Mouse (Mus musculus) adipocyte (in vitro differentiated cells): ENCODE data around the gene Kndc1.

Source experiments
- DNase-seq: peaks from one replicate; pipeline ENCODE4 v3.0.0-alpha.2; 2016; ENCODE audit warnings: low spot score

The Kndc1 gene

DNA sequence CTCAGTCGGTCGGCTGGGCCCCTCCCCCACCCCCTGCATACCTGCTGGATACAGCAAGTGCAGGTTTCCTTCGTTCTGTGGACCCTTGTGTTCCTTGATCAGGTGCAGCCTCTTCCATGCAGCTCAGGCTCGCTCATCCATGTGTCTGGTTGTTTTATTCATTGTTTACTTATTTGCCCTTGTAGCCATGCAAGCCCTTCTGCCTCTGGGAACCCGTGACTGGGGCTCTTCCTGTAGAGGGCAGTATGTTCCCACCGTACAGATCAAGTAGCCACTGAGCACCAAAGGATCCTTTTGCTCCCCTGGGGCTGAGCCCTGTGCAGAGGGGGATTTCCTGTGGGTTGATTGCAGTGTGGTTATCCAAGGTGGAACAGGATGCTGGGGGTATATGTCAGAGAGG lies 11.2 kb downstream of the Kndc1 start:
- peak; percentile 5 for DNase-seq

DNA sequence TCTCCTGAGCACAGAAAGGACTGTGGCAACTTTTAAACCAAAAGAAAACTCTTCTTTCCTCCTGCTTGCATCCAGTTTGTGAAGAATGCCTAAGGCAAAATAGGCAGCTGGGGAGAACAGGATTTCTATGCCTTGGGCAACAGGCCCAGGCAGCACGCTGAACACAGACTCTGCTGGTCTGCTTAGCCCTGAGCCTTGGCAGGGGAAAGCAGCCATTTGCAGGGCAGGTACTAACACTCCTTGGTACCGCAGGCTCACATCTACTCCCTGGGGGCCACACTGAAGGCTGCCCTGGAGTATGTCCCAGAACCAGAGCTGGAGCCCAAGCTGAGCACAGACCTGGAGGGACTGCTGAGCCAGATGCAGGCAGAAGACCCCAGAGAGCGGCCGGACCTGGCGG lies 13.7 kb downstream of the Kndc1 start:
- peak; percentile 5 for DNase-seq

DNA sequence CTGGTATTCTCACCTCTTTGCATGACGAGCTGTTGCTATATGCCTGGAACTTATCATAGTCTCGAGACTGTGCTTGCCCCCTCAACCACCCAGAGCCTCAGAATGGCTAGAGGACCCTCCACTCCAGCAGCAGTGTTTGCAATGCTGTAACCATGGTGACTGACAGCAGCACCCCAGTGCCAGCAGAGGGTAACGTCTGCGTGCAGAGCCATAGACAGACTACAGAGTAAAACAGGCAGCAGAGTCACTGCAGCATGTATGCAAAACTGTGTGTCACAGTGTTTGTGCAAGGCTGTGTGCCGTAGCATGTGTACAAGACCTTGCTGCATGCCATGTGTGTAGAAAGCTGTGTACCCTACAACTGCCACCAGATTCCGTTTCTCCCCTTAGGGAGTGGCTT lies 15.0 kb downstream of the Kndc1 start:
- DNase-seq: no peak

DNA sequence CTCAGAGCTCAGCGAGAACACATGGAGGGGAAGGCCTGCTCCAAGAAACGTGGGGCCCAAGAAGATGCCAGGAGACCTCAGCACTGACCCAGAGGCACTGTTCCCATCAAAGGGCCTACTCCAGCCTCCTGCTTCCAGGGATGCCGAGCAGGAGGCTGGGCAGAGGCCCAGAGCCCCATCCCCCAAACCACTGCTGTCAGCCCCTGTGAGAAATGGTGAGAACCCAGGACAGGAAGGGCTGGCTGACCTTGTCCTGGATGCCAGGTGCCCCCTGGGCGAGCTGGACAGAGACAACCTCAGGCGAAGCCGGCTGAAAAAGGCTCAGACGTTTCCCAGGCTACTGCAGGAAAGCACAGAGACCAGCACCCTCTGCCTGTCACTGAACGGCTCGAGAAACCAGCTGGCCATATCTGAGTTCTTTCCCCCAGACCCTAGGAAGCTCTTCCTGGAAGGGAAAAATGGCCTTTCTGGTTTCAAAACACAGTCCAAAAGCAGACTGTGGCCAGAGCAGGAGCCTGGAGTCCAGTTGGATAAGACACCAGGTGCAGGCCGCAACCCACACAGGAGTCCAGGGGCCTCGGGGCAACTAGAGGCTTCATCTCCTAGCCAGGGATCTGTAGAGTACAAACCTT lies 15.8 kb downstream of the Kndc1 start:
- no peak for DNase-seq

DNA sequence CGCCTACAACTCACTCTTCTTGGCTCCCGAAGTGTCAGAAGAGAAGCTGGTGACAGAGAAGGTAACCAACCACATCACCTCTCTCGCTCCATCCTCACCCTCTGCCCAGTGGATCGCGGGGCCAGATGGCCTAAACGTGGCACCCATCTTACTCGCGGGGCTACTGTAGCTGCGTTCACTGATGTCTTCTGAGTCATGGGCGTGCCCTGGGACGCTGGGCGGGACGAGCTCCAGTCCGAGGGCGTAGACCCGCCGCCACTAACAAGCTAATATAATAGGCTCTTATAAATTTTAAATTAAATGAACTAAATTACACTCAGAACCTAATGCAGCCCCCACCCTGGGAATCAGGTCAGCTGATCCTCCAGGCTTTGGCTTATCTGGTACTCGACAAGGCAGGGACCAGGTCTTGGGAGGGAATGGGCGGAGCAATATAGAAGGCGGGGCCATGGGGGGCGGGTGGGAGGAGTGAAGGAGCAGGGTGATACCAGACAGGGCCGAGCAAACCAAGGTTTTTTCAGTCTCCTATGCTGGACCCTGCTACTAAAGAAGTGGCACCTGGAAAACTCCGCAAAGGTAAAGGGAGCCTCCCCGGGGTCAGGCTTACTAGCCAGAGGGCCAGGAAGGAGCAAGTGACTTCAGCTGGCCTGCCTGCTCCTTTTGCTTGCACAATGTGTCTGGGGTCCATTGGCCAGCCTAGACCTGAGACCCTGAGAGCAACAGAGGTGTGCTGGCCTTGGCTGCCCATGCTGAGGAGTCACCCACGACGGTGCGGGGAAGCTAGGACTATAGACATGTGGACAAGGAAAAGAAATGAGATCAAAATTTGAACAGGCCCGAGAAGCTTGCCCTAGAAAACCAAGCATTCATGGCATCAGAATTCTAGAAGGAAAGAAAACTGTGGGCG lies 19.9 kb downstream of the Kndc1 start:
- no peak for DNase-seq

DNA sequence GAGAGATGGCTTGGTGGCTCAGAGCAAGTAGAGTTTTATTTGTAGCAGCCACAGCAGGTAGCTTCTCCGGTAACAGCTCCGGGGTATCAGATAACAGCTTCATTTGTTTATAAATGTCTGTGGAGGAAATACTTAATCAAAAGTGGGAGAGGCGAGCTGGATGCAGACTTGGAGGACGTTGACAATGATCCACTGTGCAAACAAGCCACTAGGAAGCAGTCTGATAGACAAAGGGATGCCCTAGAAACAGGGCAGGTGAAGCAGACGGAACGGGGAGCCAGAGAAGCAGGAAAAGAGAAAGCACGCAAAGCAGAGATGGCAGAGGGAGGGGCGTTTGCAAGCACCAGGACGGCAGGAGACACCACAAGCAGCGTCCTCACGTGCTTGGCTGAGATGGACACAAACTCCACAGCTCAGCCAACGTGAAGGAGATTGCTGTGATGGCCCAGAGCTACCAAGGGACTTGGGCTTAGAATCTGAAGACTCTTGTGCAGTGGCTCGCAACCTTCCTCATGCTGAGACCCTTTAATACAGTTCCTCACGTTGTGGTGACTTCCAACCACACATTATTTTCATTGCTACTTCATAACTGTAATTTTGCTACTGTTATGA lies 21.3 kb downstream of the Kndc1 start:
- DNase-seq: no peak

DNA sequence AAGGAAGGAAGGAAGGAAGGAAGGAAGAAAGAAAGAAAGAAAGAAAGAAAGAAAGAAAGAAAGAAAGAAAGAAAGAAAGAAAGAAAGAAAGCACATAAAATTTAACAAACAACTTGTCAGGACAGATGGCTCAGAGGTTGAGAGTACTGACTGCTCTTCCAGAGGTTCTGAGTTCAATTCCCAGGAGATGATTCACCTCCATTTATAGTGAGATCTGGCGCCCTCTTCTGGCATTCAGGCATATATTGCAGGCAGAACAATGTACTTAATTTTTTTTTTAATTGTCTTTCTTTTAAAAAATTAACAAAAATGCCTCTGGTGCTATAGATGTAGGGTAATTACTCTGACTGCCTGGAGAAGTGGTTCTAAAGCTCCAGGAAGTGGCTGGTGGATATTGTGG lies 21.8 kb downstream of the Kndc1 start:
- DNase-seq: no peak

DNA sequence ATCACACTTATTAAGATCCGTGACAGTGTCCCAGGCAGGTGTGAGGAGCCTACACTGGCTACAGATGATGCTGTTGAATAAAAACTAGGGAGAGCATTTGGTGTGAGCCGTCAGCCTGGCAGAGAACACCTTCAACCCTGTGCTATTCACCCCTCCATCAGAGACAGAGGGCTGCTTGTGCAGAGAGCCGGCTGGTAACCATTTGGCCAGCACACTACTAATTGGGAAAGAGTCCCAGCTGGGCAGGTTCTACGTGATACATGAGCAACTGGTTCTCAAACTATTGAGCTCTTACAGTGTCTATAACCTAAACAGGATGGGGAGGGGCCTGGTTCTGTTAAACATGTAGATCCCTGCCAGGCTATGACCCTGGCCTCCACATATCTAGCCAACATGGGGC lies 23.8 kb downstream of the Kndc1 start:
- DNase-seq: no peak

DNA sequence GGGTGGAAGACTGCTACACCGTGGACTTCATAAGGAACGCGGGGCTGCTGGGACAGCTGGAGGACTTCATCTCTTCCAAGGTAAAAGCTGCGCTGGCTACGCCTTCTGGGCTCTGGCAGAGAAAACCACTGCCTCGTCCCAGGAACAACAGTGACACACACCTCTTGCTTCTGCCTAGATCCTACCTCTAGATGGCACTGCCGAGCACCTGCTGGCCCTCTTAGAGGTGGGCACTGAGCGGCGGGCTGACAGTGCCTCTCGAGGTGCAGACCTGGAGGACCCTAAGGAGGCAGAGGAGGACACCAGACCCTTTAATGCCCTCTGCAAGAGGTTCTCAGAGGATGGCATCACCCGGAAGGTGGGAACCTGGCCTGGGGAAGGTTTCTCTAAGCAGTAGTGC lies 36.2 kb downstream of the Kndc1 start:
- DNase-seq: no peak

DNA sequence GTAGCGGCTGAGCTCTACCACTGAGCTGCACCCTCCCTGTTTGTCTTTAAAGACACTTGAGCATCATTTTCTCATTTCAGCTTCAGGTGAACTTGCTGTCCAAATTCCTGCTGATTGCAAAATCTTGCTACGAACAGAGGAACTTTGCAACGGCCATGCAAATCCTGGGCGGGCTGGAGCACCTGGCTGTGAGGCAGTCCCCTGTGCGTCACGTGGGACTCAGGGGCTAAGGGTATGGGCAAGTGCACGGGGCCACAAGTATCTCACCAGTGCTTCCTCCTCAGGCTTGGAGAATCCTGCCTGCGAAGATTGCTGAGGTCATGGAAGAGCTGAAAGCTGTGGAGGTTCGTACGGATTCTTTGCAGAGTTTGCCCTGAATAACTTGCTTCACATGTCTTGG lies 42.2 kb downstream of the Kndc1 start:
- no peak for DNase-seq

DNA sequence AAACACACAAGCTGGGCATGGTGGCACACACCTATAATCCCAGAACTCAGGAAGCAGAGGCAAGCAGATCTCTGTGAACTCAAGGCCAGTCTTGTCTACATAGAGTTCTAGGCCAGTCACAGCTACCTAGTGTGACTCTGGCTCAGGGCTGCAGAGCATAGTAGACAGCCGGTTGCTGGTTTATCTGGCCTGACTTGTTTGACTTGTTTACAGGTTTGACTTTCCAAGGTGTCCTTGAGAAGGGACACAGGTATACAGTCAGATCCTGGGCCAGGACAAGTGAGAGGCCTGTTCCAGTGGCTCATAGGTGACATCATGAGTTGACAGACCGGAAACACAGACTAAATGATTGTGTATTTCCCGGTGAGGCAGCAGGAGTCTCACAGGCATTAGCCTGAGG lies 42.6 kb downstream of the Kndc1 start:
- DNase-seq: no peak

DNA sequence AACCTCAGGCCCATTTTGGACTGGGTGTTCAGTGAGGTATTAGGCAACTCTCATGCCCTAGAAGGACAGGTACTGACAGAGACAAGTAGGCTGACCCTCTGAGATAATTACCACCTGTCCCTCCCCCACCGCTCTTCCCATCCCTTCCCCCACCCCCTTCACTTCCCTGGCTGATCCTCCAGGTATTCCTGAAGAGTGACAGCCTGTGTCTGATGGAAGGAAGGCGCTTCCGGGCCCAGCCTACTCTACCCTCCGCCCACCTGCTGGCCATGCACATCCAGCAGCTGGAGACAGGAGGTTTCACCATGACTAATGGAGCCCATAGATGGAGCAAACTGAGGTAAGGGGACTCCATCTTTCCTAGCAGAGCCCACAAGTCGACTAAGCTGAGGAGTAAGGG lies 43.3 kb downstream of the Kndc1 start:
- no peak for DNase-seq

DNA sequence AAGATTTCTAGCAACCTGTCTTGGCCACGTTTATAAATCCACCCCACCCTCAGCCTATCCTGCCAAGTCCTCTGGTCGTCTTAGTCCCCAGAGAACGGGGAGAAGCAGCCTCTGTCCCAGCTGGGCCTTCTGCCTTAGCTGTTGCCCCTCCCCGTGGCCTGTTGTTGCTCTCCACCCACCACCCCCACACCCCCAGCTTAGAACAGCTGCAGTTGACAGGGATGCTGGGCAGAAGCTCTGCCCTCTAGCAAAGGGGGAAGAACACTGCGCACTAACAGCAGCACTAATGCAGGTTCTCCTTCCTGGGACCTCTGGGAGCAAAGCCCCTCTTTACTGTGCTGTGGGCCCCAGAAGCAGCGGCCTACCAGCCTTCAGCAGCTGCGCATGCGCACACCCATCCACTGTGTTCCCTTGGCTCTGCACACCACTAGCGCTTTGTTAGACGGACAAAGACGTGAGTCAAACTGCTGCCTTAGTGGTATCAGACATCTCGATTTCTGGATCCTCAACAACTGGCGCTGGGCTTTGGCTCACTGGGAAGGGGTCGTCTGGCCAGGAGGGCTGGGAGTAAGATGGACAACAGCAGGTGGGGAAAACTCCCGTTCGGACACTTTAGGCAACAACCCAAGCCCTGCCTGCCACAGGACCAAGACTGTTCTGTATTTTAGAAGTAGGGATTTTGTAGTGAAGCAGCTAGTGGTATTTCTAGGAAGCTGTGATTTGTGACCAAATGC lies 46.1 kb downstream of the Kndc1 start:
- no peak for DNase-seq

DNA sequence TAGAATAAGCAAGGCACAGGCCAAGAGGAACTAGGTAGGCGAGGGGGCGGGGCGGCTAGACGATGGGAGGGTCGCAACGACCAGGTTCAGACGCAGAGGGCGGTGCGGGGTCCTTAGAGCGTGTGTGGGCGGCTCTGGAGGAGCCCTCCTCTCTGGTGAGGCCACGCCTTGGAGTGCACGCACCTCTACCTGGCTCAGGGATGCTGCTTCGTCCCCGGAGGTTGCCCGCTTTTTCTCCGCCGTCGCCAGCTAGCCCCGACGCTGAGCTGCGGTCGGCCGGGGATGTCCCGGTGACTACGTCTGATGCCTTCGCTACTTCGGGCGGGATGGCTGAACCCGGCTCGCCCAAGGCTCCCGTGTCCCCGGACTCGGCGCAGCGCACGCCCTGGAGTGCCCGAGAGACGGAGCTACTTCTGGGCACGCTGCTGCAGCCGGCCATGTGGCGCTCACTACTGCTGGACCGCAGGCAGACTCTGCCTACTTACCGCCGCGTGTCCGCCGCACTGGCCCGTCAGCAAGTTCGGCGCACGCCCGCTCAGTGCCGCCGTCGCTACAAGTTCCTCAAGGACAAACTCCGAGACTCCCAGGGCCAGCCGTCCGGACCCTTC lies 49.3 kb downstream of the Kndc1 start, which contains the start of gene Utf1:
Utf1 (plus strand) TSS at position 116 of the 608 bp plus-strand sequence.
- no peak for DNase-seq

DNA sequence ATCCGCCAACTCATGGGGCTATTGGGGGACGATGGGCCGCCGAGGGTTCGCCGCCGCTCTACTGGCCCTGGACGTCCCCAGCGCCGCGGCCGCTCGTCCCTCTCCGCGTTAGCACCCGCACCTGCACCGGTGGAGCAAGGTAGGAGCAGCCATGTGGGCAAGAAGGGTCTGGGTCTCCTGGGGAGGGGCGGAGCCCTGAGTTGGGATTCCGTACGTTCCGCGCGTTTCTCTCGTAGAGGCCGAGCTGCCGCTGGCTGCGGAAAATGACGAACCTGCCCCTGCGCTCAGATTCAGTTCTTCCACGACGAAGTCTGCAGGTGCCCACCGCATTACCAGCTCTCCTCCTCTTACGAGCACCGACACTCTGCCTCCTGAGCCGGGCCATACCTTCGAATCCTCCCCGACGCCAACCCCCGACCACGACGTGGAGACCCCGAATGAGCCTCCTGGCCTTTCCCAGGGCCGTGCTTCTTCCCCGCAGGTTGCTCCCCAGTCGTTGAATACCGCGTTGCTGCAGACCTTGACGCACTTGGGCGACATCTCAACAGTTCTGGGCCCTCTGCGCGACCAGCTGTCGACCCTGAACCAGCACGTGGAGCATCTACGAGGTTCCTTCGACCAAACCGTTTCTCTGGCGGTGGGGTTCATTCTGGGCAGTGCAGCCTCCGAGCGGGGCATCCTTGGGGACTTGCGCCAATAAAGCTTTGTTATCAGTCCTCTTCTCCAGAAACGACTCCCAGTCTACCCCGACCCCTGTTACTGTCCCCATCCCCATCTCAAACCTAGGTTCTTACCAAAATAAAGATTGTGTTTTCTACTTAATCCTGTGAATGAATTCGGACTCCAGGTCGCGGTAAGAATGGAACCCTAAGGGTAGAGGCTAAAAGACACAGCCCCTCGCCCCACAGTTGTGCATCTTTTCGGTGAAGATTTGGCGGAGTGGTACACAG lies 50.1 kb downstream of the Kndc1 start:
- DNase-seq: no peak

DNA sequence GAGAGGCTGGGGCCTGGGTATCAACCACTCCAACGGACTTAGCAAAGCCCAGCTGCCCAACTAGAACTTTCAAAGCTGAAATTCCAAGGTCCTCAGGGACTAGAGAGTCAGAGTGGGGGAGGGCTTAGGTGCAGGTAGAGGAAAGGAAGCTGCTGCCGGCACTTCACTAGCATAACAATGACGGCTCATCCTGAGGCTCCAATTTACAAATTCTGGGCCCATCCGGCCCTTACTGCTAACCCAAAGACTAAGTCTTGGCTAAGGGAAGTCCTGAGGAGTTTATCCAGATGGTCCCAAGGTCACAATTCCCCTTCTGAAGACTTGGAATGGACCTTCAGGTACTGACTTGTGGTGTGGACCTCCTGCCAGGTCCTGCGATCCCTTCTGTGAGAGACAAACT lies 51.0 kb downstream of the Kndc1 start:
- DNase-seq: no peak

DNA sequence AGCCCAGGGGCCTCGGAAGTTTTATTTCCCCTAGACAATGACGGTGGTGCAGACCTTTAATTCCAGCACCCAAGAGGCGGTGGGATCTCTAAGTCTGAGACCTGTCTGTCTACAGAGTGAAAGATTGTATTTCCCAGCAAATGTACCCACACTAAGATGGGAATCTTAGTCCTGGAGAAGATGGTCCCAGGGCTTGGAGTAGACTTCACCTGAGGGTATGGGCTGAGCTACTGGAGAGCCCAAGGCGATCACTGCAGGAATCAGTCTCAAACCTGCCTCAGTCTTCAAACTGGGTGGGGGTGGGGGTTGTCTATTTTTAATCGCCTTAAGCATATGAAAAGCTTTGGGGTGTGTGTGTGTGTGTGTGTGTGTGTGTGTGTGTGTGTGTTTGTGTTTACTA lies 51.5 kb downstream of the Kndc1 start:
- no peak for DNase-seq

DNA sequence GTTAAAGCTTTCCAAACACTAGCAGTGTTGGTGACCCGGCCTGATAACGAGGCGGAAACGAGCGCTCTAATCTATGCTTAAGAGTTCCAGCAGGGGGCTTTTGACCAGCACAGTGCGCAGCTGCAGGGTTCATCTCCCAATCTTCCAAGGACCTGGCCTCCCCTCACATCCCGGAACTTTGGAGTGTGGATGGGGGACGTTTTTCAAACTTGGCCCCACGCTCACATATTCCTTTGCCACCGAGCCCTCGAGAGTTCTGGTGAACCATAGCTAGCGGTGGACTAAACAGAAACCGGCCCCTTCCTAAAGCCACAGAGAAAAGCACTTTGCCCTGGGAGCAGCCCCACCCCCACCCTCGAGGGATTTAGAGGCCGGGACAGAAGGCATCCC lies 55.4 kb downstream of the Kndc1 start:
- DNase-seq: no peak

DNA sequence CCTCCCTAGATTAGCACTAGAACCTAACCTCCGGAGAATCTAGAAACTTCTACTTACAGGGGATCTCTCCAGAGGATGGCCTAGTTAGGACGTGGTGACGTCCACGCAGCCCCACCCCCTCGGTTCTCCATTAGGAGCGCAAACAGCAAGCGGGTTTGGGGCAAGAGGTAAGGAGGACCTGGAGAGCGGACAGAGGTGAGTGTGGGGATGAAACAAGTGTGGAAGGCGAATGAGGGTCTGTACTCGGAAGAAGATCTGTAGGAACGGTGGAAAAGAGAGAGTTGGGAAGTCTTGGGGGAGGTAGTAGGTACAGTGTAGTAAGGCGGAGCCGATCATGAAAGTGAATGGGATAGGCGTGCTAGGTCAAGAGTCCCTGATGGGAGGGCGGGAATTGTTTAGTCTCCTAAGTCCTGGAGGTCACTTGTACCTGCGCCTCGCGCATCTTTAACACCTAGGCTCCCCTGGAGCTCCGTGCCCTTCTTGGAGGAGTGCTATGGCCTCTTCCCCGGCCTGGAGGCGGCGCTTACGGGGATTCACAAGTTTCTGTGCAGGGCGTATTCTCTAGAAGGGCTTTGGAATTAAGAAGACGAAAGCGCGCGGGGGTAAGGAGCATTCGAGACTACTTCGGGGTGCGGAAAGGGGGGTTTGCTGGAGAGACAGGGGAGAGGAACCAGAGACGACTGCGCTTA lies 55.9 kb downstream of the Kndc1 start:
- no peak for DNase-seq

DNA sequence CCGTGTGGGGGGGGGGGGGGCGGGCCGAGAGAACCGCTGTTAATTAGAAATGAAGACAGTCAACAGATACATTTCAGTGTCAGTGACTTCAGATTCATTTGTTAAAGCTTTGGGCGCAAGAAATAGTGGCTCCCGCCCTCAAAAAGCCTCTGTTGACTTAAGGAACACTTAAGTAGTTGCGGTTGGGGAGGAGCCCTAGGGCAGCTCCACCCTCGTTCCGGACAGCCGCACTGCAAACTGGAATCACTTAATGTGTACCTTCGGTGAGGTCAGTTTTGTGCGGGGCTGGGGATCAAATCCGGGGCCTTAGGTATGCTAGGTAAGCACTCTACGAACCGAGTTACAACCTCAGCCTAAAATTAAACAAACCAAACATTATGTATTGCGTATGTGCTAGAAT lies 56.6 kb downstream of the Kndc1 start:
- no peak for DNase-seq
